Mouse (Mus musculus): ENCODE data around the gene Ttc27.

- TF ChIP-seq CTCF (conservative IDR thresholded peaks at IDR 0.05; ENCODE audit: insufficient read depth, insufficient read length, low read depth, low read length) = no peak
- TF ChIP-seq POLR2A (IDR thresholded peaks at IDR 0.05; ENCODE audit: low read depth, low read length) = no peak
These were observed 186.1 kb downstream of the Ttc27 start for GRCm38 (mm10) chr17:74903411-74904331.
